Mouse (Mus musculus) intestine, postnatal 0 days (tissue): ENCODE data around the gene Opcml. TPM values are rescaled to one million over a fixed set of nuclear protein-coding genes. Genes with fewer than 3 reads are reported as not detected.

Source experiments
- ATAC-seq: fragments of 200-750 bp; cut with Nextera tagmentation; 2 replicates; pipeline ENCODE4 v1.8.0; 2017; ENCODE audit warnings: mild to moderate bottlenecking, moderate TSS enrichment, moderate library complexity
- H3K27ac ChIP-seq: fragments of 300-500 bp; sonication (generic); 2 replicates; pipeline ENCODE4 v1.5.1; 2014; ENCODE audit warnings: mild to moderate bottlenecking, low read depth, low read length, moderate library complexity
- H3K27me3 ChIP-seq: fragments of 300-500 bp; sonication (generic); replicated peaks from 2 replicates; pipeline ENCODE4 v1.6.1; 2014; ENCODE audit warnings: low read length, mixed read lengths; ENCODE audit not compliant: control insufficient read depth, insufficient read depth
- H3K36me3 ChIP-seq: fragments of 300-500 bp; sonication (generic); 2 replicates; pipeline ENCODE4 v1.6.1; 2014; ENCODE audit warnings: mild to moderate bottlenecking, moderate library complexity; ENCODE audit not compliant: control insufficient read depth, insufficient read depth
- H3K4me1 ChIP-seq: fragments of 300-500 bp; sonication (generic); replicated peaks from 2 replicates; pipeline ENCODE4 v1.6.1; 2014; ENCODE audit warnings: antibody characterized with exemption, low read length, mixed read lengths; ENCODE audit not compliant: control insufficient read depth, insufficient read depth
- H3K4me2 ChIP-seq: fragments of 300-500 bp; sonication (generic); replicated peaks from 2 replicates; pipeline ENCODE4 v1.6.1; 2014; ENCODE audit warnings: low read depth, mild to moderate bottlenecking, moderate library complexity
- H3K4me3 ChIP-seq: fragments of 300-500 bp; sonication (generic); 2 replicates; pipeline ENCODE4 v1.5.1; 2014; ENCODE audit warnings: low read depth, low read length
- H3K9ac ChIP-seq: fragments of 300-500 bp; sonication (generic); 2 replicates; pipeline ENCODE4 v1.6.1; 2014; ENCODE audit warnings: mild to moderate bottlenecking, low read depth, low read length
- H3K9me3 ChIP-seq: fragments of 300-500 bp; sonication (generic); 2 replicates; pipeline ENCODE4 v1.6.1; 2016; ENCODE audit warnings: mixed run types; ENCODE audit not compliant: control insufficient read depth
- CTCF ChIP-seq: sonication (generic); IDR thresholded peaks from 2 replicates; pipeline ENCODE4 v1.5.1; 2016; ENCODE audit warnings: low read depth, mild to moderate bottlenecking, control low read depth, antibody characterized with exemption, moderate library complexity
- WGBS: fragments of 180-500 bp; shearing (Covaris S2); extraction: QIAGEN DNeasy Blood & Tissue Kit; methylation state at CpG from one replicate; pipeline ENCODE4 v1.1.7; 2014; 5-methylcytosine and 5-hydroxymethylcytosine counted together
- polyA plus RNA-seq: library from polyadenylated mRNA; unstranded; fragments of >200 nt; fragmentation: Nextera tagmentation; extraction: Ambion mirVana; gene quantifications from 2 replicates; pipeline ENCODE4 v1.2.1, GENCODE M21; 2015

Gene Opcml
- polyA plus RNA-seq, 1 experiment from 2014 or later: 1.7 TPM

DNA sequence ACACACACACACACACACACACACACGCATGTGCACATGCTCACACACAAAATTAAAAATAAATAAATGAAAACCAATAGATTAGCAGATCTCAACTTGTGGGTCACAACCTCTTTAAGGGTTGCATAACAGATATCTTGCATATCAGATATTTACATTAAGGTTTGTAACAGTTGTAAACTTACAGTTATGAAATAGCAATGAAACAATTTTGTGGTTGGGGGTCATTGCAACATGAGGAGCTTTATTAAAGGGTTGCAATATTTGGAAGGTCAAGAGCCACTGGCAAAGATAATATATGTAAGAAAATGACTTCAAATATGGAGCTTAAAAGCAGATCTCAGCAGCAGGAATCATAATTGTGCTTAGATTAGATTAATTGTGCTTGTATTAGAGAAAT lies 132.9 kb downstream of the Opcml start:
- H3K9ac ChIP-seq: no peak overlapping the region
- no peaks in the 10 kb centered on the region for H3K4me1 ChIP-seq
- no peaks in the 10 kb centered on the region for H3K27me3 ChIP-seq
- H3K4me2 ChIP-seq: no peak overlapping the region
- no peak overlapping the region for H3K27ac ChIP-seq
- H3K9me3 ChIP-seq: no peaks in the 10 kb centered on the region
- ATAC-seq: no peak
- no peak for TF ChIP-seq CTCF
- no peak overlapping the region for H3K4me3 ChIP-seq
- no peaks in the 10 kb centered on the region for H3K36me3 ChIP-seq
- WGBS: 79% methylated on average over 1 of the region's 1 CpGs

GRCm38 (mm10) chr9:27923945-27924825 lies 133.6 kb downstream of the Opcml start:
- Histone ChIP-seq H3K9me3 (no peaks in the 10 kb centered on the region), H3K27ac (no peak overlapping the region), H3K4me3 (no peak overlapping the region), H3K4me1 (no peaks in the 10 kb centered on the region), H3K36me3 (no peaks in the 10 kb centered on the region), H3K4me2 (no peak overlapping the region), H3K27me3 (no peaks in the 10 kb centered on the region), H3K9ac (no peak overlapping the region)
- WGBS: 50% methylated on average over 4 of the region's 4 CpGs
- TF ChIP-seq CTCF: no peak
- no peak for ATAC-seq

- no peak overlapping the region for H3K9ac ChIP-seq
- 72% methylated on average over 2 of the region's 2 CpGs for WGBS
- no peaks in the 10 kb centered on the region for H3K27me3 ChIP-seq
- no peak overlapping the region for H3K4me2 ChIP-seq
- no peaks in the 10 kb centered on the region for H3K9me3 ChIP-seq
- H3K4me3 ChIP-seq: no peak overlapping the region
- no peak for ATAC-seq
- no peak for TF ChIP-seq CTCF
- no peaks in the 10 kb centered on the region for H3K4me1 ChIP-seq
- no peaks in the 10 kb centered on the region for H3K36me3 ChIP-seq
- H3K27ac ChIP-seq: no peak overlapping the region
Measured at GRCm38 (mm10) chr9:27925650-27926049, 135.1 kb downstream of the Opcml start.

GRCm38 (mm10) chr9:27937253-27937652 lies 146.7 kb downstream of the Opcml start:
- no peak for ATAC-seq

GRCm38 (mm10) chr9:27937660-27938059 lies 147.1 kb downstream of the Opcml start:
- ATAC-seq: no peak
- H3K27ac ChIP-seq: no peak overlapping the region
- no peaks in the 10 kb centered on the region for H3K9me3 ChIP-seq
- H3K27me3 ChIP-seq: no peaks in the 10 kb centered on the region
- no peaks in the 10 kb centered on the region for H3K4me1 ChIP-seq
- no peak overlapping the region for H3K9ac ChIP-seq
- no peaks in the 10 kb centered on the region for H3K36me3 ChIP-seq
- WGBS: 48% methylated on average over 5 of the region's 5 CpGs
- H3K4me2 ChIP-seq: no peak overlapping the region
- no peak overlapping the region for H3K4me3 ChIP-seq
- TF ChIP-seq CTCF: no peak

More at GRCm38 (mm10) chr9:27937253-27937652, 146.7 kb downstream of the Opcml start:
- Histone ChIP-seq H3K36me3 (no peaks in the 10 kb centered on the region), H3K9me3 (no peaks in the 10 kb centered on the region), H3K27me3 (no peaks in the 10 kb centered on the region), H3K27ac (no peak overlapping the region), H3K4me1 (no peaks in the 10 kb centered on the region), H3K4me3 (no peak overlapping the region), H3K4me2 (no peak overlapping the region), H3K9ac (no peak overlapping the region)
- no peak for TF ChIP-seq CTCF

DNA sequence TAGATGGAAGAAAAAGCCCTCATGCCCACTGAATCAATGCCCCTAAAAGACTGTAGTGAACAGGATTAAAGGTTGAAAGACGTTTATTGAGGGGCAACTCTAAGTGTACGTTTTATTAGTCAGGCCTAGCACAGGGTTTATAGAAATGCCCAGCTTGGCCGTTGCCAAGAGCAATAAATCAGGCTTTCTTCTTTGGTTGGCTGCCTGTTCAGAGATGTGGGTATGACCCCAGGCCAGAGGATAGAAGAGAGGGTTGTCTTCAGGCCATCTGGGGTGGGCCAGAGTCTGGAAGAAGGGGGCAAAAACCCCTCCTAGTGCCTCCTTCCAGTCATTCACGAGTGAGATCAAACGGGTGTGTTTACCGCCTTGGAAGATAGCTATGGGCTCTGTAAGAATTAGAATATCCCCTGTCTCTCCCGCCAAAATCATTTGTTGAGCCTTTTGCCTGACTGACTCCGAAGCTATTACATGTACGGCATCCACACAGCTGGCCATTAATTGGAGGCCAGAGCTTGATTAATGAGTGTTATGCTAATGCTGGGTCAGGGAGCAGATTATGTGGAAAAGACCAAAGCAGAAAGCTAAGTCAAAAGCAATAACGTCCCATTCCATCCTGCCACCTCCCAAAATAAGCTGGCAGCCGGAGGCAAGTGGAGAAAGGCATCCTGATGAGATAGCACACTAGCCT lies 154.9 kb downstream of the Opcml start:
- no peaks in the 10 kb centered on the region for H3K27me3 ChIP-seq
- no peak overlapping the region for H3K4me3 ChIP-seq
- no peak overlapping the region for H3K9ac ChIP-seq
- H3K4me1 ChIP-seq: no peaks in the 10 kb centered on the region
- no peak overlapping the region for H3K27ac ChIP-seq
- no peaks in the 10 kb centered on the region for H3K36me3 ChIP-seq
- WGBS: 58% methylated on average over 11 of the region's 11 CpGs
- TF ChIP-seq CTCF: no peak
- no peak overlapping the region for H3K4me2 ChIP-seq
- ATAC-seq: no peak
- H3K9me3 ChIP-seq: no peaks in the 10 kb centered on the region
